Mouse (Mus musculus): ENCODE measurements around the gene Chrna3. TPM values are rescaled to one million over a fixed set of nuclear protein-coding genes. Genes with fewer than 3 reads are reported as not detected.

Chrna3 gene
- total RNA-seq, 2 experiments from 2014 or later = 3.4 to 3.9 TPM

- intact Hi-C loops (cut with DNase I) = no loop called here
- DNase-seq = no peak
Measured at GRCm38 (mm10) chr9:55009692-55010091, 16.7 kb downstream of the Chrna3 start.

- DNase-seq = no peak
Measured at GRCm38 (mm10) chr9:55003609-55004008, 22.8 kb downstream of the Chrna3 start.

GRCm38 (mm10) chr9:54995645-54996044 is 30.7 kb downstream of the Chrna3 start:
- DNase-seq = no peak
- intact Hi-C loops (cut with DNase I) = no loop called here

More at GRCm38 (mm10) chr9:55003609-55004008, 22.8 kb downstream of the Chrna3 start:
- intact Hi-C loops (cut with DNase I) = no loop called here

GRCm38 (mm10) chr9:54994381-54994780 is 32.0 kb downstream of the Chrna3 start:
- no peak for DNase-seq
- intact Hi-C loops (cut with DNase I) = no loop called here

- no peak for DNase-seq
- intact Hi-C loops (cut with DNase I) = no loop called here
Measured at GRCm38 (mm10) chr9:54990362-54990761, 36.0 kb downstream of the Chrna3 start.

- DNase-seq = no peak
- intact Hi-C loops (cut with DNase I) = no loop called here
Measured at GRCm38 (mm10) chr9:54982401-54982800, 44.0 kb downstream of the Chrna3 start.

GRCm38 (mm10) chr9:54981291-54982191 is 44.8 kb downstream of the Chrna3 start:
- peak; percentile 52 for DNase-seq
- intact Hi-C loops (cut with DNase I) = no loop called here

GRCm38 (mm10) chr9:54980674-54981073 is 45.7 kb downstream of the Chrna3 start, which contains the start of gene Chrna5:
TSS of gene Chrna5 (plus strand) at chr9:54980880.
- no peak for DNase-seq
- intact Hi-C loops (cut with DNase I) = no loop called here

- DNase-seq = no peak
- intact Hi-C loops (cut with DNase I) = no loop called here
Measured at GRCm38 (mm10) chr9:54969972-54970637, 56.3 kb downstream of the Chrna3 start.

- intact Hi-C loops (cut with DNase I) = no loop called here
- DNase-seq = no peak
Measured at GRCm38 (mm10) chr9:54963669-54964068, 62.7 kb downstream of the Chrna3 start.

- no peak for DNase-seq
- intact Hi-C loops (cut with DNase I) = no loop called here
Measured at GRCm38 (mm10) chr9:54961059-54961458, 65.3 kb downstream of the Chrna3 start.

Other genes starting within 250 kb of the Chrna3 start
- 10 to 100 TPM; 88.0 to 92.8 TPM for gene Ireb2, start 162.8 kb downstream of the Chrna3 start, total RNA-seq (2021)
- gene Hykk, start 109.3 kb downstream of the Chrna3 start, total RNA-seq (2021) = 1 to 10 TPM; 1.9 TPM
- gene Psma4, start 75.8 kb downstream of the Chrna3 start, total RNA-seq (2021) = 100 to 1,000 TPM; 163 to 170 TPM
- not detected for gene AY074887, start 75.6 kb downstream of the Chrna3 start, total RNA-seq (2021)
- 1 to 10 TPM; 7.3 to 7.9 TPM for gene Chrna5, start 45.7 kb downstream of the Chrna3 start, total RNA-seq (2021)
- under 1 TPM in 1 of 2 experiments, not detected in 1; 0.08 TPM for gene Chrnb4, start 22.2 kb upstream of the Chrna3 start, total RNA-seq (2021)
- 10 to 100 TPM; 45.5 to 51.4 TPM for gene Ube2q2, start 122.3 kb upstream of the Chrna3 start, total RNA-seq (2021)
- 10 to 100 TPM; 51.4 to 58.3 TPM for gene Fbxo22, start 182.4 kb upstream of the Chrna3 start, total RNA-seq (2021)